Mouse (Mus musculus) megakaryocyte, adult 5-6 weeks (primary cell): Measurements from ENCODE around the gene Arhgef25. TPM values are rescaled to one million over a fixed set of nuclear protein-coding genes. Genes with fewer than 3 reads are reported as not detected.
A peak's percentile ranks its signal among the peaks of the same experiment; 100 is the strongest.
"Not testable (repeated sequence)": the region's sequence is repeated elsewhere in the genome, so short reads cannot be mapped to it uniquely, and the experiment has no call there.

Source experiments
- ATAC-seq: 2 replicates; pipeline ENCODE4 v1.8.0; 2016; ENCODE audit warnings: mild to moderate bottlenecking, inconsistent platforms; ENCODE audit not compliant: poor library complexity, severe bottlenecking
- total RNA-seq, 2 experiments: library from RNA; stranded (forward) in 1 of 2; stranded (reverse) in 1 of 2; fragments of 153-499, 151-499 nt in 1 of 2; fragments of 221-1000, 200-1000 nt in 1 of 2; gene quantifications; 2 replicates each; pipeline versions ENCODE4 v1.2.3 to v1.2.4; 2015 to 2017

Arhgef25 gene
- total RNA-seq, 2 experiments from 2014 or later, result 1.0 TPM; not detected in 1

DNA sequence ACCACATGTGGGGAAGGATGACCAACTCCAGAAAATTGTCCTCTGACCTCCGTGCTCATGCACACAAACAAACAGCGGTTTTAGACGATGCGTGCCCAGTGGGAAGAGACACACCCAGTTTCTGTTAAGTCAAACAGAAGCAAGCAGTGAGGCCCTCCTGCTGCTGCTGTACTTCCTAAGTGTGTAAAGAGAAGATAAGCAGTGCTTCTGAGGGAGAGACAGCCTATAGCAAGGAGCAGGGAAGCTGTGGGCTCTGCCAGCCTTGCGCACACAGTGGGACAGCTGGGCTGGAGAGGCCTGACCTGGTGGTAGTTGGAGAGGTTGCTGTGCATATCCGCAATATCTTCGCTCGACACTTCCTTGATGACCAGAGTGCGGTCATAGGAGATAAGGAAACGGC lies 15.5 kb upstream of the Arhgef25 start:
- ATAC-seq, result no peak

DNA sequence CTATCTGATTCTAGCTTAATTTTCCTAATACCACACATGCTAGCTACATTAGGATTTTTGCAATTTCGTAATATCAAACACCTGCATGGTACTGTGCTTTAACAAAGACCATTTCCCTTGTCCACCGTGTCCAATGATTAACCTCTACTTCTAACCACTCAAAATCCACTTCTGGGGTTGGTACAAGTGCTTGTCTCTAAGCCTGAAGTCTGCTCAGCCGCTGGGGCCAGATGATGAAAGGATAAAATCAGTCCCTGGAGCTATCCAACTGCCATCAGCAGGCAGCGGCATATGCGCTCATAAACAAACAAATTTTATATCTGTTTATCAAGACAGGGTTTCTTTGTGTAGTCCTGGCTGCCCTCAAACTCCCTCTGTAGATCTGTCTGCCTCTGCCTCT lies 14.7 kb upstream of the Arhgef25 start:
- ATAC-seq, result no peak

DNA sequence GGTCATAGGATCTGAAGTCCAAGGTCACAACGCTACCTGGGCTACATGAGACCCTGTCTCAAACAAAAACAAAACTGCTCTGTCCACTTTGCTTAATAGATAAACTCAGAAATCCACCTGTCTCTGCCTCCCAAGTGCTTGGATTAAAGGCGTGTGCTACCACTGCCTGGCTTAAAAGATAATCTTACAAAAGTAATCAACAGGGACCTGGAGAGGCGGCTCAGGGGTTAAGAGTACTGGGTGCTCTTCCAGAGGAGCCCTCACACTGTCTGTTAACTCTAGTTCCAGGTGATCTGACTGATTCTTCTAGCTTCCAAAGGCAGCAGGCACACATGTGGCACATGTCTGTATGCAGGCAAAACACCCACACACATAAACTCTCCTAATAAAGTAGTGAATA lies 13.2 kb upstream of the Arhgef25 start:
- ATAC-seq, result no peak

DNA sequence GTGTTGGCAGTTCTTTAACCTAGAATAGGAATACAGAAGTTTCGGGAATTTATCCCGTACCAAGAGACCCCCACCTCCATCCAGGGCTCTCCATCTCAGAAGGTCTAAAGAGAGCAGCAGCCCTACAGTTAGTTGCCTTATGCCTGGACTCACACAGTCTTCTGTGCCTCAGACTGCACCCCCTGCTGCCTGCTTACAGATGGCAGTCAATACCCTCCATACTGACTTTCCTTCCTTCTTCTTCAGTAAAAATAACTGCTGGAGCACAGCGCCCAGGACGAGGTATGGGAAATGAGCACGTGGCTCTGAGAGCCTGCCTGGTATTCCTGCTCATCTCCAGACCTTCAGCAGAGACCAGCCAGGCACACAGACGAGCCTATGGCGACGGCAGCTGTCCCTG lies 10.4 kb upstream of the Arhgef25 start:
- ATAC-seq, result no peak

DNA sequence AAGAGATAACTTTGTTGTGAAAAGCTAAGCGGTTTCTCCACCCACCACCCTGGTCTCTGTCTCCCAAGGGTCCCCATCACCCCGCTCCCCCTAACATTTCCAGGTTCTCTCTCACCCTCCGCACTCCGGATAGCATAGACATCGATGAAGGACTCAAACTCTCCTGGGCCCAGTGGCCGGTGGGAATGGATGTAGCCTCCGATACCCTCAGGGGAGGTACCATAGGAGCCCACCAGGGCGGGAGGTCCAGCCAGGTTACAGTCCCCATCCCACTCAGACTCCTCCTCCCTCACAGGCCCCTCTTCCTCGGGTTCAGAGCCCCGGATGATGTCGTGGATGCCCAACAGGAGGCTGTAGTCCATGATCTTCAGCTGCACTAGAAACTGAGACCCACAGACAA lies 9.6 kb upstream of the Arhgef25 start:
- no peak for ATAC-seq

DNA sequence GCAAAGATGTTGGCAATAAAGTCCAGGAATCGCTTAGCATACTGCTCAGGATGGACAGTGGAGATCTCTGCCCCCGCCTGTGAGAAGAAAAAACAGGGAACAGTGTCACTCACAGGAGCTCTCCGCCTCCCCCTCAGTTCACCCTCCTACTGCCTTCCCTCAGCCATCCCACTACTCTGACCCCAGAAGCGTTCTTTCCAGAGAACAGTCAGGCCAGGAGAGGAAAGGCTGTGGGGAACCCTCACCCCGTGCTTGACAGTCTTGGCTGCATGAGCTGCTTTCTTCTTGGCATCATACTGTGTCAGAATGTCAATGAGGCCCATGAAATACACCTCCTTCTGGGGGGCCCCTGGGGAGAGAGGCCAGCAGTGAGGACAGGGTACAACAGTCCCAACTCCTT lies 9.2 kb upstream of the Arhgef25 start:
- ATAC-seq, result no peak

DNA sequence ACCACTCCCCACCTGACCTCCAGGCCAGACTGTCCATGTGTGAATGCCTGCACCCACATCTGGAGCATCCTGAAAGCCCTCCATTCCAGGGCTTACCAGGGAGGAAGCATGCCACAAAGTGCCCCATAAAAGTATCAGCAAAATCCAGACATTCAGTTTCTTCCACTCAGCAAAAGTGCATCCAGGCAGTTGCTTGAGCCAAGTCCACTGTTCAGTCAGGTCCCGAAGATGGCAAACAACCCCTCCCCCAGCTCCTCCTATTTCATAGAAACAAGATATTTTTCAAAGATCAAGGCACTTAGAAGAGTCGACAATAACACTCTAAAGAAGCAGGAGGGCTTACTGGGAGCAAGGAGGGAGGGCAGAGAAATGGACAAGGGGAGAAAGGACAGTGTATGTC lies 8.6 kb upstream of the Arhgef25 start:
- no peak for ATAC-seq

DNA sequence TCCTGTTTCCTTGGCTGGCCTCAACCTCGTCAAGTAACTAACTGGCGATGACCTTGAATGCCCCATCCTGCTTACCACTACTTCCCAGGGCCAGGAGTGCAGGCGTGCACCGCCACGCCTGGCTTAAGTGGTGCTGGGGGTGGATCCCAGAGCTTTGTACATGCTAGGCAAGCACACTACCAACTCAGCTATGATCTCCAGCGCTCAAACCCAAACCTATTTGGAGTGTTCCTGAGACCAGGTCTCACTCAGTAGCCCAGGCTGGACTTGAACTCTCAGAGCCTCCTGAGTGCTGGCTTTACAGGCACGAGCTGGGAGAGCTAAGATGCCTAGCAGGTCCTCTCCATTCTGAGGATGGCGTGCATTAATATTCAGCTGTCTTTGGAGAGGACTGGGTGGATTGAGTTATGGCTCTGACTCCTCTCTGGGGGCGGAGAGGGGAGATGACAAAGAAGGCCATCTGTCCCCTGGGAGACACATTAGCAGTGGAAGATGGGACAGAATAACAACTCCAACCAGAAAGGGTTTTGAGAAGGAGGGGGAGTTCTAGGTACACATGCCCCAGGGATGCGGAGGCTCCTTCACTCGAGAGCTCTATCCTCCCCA lies 7.7 kb upstream of the Arhgef25 start:
- ATAC-seq, result no peak

DNA sequence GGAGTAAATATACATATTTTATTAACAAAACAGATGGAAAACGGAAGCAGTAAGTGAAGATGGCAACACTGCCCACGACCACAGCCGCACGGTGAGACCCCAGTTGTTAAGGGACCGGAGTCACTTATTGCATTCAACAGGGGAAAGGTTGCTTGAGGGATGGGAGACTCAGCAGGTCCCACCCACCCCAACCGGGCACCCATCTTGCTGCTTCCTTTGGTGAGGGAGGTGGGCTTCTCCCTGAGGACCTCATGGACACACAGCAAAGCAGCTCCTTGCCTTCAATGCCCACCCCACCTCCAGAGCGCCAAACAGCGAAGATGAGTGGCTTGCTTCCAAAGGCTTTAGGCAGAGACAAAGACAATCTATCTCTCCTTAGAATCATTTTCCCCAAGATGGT lies 7.2 kb upstream of the Arhgef25 start:
- no peak for ATAC-seq

DNA sequence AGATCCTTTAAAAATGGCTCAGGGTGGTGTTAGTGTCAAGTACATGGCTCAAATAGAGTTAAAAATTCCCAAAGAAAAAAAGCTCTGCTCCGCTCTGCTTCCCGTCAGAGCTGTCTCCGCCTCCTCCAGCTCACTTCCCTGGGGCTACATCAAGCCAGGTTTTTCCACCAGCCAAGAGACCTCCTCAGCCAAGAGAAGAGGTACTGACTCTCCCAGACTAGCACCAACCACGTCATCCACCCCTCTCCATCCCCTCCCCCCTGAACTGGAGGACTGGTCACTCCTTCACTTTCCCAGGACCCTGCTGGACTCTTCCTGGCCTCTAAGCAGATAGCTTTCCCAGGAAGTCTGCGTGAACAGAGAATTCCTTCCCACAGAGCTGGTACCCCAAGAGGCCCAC lies 6.5 kb upstream of the Arhgef25 start:
- no peak for ATAC-seq

DNA sequence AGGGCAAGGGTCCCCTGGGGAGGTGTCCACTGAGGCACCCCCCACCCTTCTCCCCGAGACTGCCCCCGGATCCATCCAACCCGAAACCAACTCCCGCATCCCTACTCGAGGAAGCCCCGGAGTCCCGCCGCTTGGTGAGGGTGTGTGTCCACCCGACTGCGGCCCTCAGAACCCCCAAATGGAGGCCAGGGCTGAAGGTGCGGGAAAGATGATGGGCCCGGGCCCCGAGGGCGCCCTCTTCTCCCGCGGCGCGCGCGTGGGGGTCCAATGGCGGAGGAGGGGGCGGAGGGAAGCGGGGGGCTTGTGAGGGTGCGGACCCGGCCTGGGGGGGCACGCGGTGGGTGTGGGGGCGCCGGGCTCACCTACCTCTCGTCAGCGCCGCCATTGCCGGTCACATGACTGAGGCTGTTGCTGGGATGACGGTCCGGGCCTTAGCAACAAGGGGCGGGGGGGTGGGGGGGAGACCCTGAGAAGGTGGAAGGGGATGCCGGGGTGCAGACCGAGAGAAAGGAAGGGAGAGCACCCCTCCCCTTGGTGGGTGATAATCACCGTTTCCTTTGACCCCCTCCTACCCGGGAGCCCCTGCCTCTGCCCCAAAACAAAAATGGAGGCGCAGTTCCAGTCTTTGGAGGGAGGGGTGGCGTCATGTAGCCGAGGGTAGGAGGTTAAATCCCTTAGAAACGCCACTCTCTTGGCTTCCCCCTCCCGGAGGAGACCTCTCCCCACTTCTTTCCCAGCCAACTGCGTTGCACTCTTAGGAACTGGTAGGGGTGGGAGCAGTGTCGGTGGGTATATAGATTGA lies 5.6 kb upstream of the Arhgef25 start, which contains the start of gene Dtx3:
Gene Dtx3, minus strand, starts transcription at position 401 of the 802 bp plus-strand sequence.
- peak; percentile 18 for ATAC-seq

DNA sequence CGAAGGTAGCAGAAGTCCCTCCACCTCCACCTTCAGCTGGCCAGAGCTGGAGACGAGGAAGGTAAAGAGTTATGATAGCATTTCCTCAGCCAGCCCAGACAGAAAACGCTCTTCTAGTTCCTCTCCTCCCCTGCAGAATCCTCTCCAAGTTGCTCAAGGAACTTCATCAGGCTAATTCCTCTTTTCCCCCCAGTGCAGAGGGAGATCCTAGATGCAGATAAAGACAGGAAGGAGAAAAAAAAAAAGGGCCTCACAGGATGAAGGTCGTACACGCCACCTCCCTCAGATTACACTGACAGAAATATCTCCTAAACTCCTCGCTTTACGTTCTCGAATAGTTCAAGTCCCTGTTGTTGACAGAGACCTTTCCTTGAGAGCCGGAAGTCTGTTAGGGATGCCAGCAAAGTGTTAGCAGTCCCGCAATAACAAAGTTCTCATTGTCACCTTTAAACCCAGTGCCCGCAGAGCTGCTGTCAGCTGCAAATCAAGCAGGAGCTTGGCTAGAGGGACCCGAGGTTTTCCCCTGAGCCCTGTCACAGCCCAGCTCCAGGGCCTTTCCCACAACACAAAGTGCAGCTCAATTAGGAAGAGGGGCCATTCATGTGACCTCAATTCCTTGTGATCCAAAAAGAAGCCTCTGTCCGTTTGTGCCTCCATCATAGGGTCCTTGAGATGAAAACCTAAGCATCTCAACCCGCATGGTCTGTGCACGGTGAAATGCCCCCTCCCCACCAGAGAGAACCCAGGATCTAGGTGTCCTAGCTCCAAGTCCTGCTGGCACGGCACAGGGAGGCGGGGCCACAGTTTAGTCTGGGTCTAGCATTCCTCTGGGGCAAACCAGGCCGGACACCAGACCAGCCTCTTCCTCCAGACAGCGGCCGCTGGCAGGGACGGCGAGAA lies 4.8 kb upstream of the Arhgef25 start:
- peak; percentile 55 for ATAC-seq

DNA sequence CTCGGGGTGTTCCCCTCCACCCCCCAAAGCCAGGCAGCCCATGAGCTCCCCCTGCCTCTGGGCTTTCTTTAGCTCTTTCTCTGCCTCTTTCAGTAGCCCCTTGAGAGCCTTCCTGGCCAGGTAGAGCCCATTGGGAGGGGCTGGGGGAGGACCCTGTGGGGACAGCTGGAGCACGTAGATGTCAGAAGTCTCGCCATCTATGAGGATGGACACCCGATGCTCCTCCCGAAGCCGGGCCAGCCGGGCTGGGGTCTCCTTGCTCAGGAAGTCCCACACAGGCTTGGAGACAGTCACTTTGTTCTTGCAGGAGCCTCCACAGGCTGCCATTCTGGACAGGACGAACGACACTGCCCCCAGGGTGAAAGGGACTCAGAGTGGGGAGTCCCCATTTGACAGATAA lies 3.1 kb upstream of the Arhgef25 start:
- no peak for ATAC-seq

DNA sequence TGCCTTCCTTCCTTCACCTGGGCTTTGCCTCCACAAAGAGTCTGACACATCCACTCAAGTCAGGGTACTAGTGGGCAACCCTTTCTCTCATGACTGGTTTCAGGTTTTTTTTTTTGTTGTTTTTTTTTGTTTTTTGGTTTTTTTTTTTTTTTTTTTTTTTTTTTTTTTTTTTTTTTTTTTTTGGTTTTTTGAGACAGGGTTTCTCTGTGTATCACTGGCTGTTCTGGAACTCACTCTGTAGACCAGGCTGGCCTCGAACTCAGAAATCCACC lies 2.1 kb upstream of the Arhgef25 start:
- not testable (repeated sequence) for ATAC-seq

DNA sequence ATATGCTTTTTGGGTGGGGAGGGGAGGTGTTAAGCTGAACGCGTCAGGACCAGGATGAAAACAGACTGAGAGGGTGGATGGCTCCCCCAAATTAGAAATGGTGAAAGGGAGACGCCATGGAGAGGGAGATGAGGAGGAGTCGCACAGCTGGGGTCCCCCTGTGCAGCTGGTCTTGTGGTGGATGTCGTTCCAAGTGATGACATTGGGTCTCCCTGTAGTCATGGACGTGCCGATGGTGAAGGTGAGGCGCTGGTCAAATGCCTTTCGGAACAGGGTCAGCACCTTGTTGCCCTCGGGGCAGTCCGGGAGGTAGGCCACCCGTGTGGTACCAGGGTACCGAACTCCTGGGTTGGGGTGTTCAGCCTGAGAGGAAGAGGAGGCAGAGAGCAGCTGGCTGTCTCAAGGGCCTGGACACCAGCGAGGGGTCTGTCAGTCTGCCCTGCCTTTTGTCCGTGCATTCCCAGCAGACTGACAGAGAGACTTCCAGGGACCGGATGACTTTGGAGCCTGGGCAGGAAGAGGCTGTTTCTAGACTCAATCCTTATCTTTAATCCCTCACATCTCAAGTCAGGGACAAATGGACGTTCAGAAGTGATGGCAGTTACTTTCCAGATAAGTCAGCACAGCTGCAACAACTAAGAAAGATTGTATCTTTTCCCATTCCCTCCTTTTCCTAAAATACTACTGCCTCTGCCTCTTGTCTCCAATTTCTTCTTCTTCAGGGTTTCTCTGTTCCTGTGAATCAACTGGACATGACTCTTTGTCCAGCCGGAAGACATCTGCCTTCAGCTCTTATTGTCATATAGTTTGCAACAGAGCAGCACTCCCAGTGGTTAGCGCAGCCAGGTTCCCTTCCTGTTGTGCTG lies 1.5 kb upstream of the Arhgef25 start:
- no peak for ATAC-seq

DNA sequence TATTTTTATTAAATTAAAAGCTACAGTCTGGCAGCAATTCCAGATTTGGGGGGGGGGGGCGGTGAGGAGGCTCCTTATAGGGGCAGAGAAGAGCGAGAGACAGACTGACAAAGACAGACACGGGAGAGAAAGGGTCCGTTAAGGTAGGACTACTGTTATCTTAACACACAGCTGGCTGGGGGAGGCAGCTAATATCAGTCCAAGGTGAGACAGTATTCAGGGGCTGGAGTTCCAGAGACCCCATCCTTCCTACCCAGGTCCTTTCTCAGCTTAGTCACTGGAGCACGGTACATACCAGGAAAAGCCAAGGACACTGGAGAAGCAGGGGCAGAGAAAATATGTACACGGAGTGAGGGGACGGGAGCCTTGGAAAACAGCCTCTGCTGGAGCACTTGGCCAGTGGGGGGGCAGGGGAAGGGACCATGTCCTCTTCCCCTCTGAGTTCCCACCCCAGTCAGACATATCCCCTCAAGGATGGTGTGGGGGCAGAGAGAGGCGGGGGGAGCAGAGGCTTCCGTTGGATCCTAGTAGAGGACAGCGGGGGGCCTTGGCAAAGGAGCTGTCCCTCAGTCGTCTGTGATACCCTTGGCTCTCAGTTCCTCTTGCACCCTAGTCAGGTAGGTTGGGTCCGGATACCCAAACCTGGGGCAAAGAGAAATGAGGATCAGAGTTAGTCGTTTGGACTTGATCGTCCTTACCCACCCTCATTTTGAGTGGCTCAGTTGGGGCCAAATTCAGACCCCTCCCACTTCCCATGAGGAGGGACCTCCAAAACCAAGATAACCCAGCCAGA lies 711 bp upstream of the Arhgef25 start:
- ATAC-seq, result no peak

DNA sequence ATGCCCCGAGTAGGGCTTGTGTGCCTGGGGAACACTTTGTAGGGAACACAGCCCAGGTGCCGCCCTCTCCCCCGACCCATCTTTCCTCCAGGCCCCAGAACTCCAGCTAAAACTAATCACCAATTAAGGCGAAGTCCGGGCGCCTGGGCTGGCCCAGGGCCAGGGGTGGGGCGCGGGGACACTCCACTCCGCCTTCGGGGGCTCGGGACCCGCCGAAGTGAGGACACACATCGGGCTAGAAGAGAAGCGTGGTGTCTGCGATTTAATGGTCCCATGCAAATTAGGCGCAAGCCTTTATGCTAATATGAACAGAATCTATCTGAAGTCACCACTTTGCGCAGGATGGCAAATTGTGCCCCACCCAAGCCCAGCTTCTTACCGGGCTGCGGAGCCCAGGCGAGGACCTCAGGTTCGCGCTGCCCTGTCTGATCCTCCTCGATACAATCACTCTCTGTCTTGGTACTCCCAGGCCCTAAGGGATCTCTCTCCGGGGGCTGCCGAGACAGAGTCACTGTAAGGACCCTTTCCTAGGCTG lies 700 bp downstream of the Arhgef25 start:
- peak; percentile 55 for ATAC-seq

DNA sequence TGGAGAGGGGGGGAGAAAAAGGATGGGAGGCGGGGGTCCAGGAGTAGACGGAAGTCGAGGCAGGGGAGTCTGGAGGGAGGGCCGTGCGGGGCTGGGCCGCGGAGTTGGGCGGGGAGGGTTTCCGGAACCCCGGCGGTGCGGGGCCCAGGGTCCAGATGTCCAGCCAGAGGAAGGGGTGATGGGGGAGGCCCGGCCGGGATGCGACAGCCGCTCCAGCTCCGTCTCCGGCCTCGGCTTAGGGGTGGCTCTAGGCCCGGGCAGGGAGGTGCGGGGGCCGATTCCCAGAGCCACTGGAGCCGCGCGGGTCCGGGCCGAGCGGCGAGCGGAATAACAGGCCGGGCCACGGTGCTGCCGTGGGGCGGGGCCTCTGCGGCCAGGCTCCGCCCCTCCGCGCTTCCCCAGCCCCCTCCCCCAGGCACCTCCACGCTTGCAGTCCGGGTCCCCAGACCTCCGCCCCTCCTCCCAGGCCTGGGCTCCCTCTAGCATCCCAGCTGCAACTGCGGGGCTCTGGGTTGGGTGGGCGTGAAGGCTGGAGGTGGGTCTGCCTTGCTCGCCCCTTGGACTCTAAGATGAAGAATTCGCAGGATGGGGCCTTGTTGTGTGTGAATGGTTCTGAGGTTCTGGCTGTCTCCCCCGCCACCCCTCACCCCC lies 1.3 kb downstream of the Arhgef25 start:
- peak; percentile 54 for ATAC-seq

DNA sequence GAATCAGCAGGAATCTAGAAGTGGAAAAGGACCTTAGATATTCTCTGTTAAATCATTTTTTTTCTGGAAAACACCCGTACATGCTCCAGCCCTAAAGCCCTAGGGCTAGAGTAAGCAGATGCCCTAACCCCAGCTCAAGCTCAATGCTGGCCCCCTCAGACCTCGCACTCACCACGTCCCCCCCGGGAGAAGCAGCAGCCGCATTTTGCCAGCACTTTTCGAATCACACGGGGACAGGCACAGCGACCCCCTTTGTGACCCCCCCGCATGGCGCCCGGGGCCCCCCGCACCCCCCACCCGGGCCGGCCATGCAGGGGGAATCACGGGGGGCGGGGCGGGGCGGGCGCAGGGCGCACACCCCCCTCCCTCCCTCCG lies 1.8 kb downstream of the Arhgef25 start:
- no peak for ATAC-seq
